Mouse (Mus musculus): ENCODE results near the gene Rnaset2a.
"Not testable (repeated sequence)": the region's sequence is repeated elsewhere in the genome, so short reads cannot be mapped to it uniquely, and the experiment has no call there.

GRCm38 (mm10) chr17:8165977-8166376, 18.1 kb upstream of the Rnaset2a start:
- TF ChIP-seq POLR2A (IDR thresholded peaks at IDR 0.05; ENCODE audit: borderline replicate concordance, extremely low read depth, low read depth, low read length); CTCF (IDR thresholded peaks at IDR 0.05; ENCODE audit: insufficient read depth, low read length): not testable (repeated sequence)
